Mouse (Mus musculus): ENCODE data around the gene Mettl13. TPM values are rescaled to one million over a fixed set of nuclear protein-coding genes. Genes with fewer than 3 reads are reported as not detected.
A peak's percentile ranks its signal among the peaks of the same experiment; 100 is the strongest.

Mettl13 gene
- total and polyA plus RNA-seq, 3 experiments = 4.1 to 5.4 (median 4.5) TPM

DNA sequence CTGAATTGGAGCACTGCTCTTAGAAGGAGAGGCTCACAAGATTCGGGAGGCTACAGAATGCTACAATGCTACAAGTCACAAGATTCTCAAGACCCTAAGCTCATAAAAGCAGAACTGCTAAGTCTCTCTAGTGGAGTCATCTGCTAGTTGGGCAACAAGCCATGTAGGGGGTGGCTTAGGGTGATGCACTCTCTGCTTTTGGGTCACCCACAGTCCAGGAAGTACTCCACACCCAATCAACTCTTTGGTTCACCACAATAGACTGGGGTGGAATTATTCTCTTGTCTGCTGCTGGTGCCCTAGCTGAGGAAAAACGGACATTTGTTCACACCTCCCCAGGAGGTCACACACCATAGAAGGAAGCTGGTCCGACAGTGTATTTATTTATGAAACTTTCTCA, 16.6 kb upstream of the Mettl13 start:
- no peak for TF ChIP-seq POLR2A (IDR thresholded peaks at IDR 0.05; ENCODE audit: insufficient read depth, low read depth, low read length)
- TF ChIP-seq EP300 (IDR thresholded peaks at IDR 0.05; ENCODE audit: insufficient read depth, low read depth, low read length) = no peak
- TF ChIP-seq CTCF (IDR thresholded peaks at IDR 0.05) = no peak
- intact Hi-C loops (cut with DNase I) = no loop called here

GRCm38 (mm10) chr1:162563236-162563635, 14.9 kb upstream of the Mettl13 start:
- no peaks in the 10 kb centered on the region; the same call in 1 of the 2 replicates for H3K4me1 ChIP-seq (ENCODE audit: control insufficient read depth, insufficient read depth, low read length)
- no peak for DNase-seq
- intact Hi-C loops (cut with DNase I) = no loop called here
- H3K4me3 ChIP-seq = no peak overlapping the region
- H3K9ac ChIP-seq (ENCODE audit: low read depth, low read length) = no peak overlapping the region
- no peaks in the 10 kb centered on the region for H3K36me3 ChIP-seq (ENCODE audit: control insufficient read depth, insufficient read depth, low read length)
- no peak overlapping the region for H3K27ac ChIP-seq
- H3K27me3 ChIP-seq (ENCODE audit: control insufficient read depth, insufficient read depth, low read length) = no peaks in the 10 kb centered on the region
- WGBS = 31% methylated on average over 1 of the region's 1 CpGs
- H3K79me2 ChIP-seq (replicated peaks; ENCODE audit: control insufficient read depth, insufficient read depth, low read length) = no peaks in the 10 kb centered on the region
- no peak for TF ChIP-seq EP300 (IDR thresholded peaks at IDR 0.05; ENCODE audit: insufficient read depth, low read depth, low read length)
- TF ChIP-seq POLR2A (IDR thresholded peaks at IDR 0.05; ENCODE audit: insufficient read depth, low read depth, low read length) = no peak
- TF ChIP-seq CTCF (IDR thresholded peaks at IDR 0.05) = no peak

More for the DNA sequence above, 16.6 kb upstream of the Mettl13 start:
- H3K79me2 ChIP-seq (replicated peaks; ENCODE audit: control insufficient read depth, insufficient read depth, low read length) = no peaks in the 10 kb centered on the region
- 60% methylated on average over 3 of the region's 3 CpGs for WGBS
- H3K36me3 ChIP-seq (ENCODE audit: control insufficient read depth, insufficient read depth, low read length) = no peaks in the 10 kb centered on the region
- H3K4me1 ChIP-seq (ENCODE audit: control insufficient read depth, insufficient read depth, low read length) = no peaks in the 10 kb centered on the region; the same call in none of the 2 replicates
- H3K9ac ChIP-seq (ENCODE audit: low read depth, low read length) = no peak overlapping the region
- DNase-seq = peak in 1 of 2 experiments; percentile 41
- no peak overlapping the region for H3K4me3 ChIP-seq
- H3K27ac ChIP-seq = no peak overlapping the region
- no peaks in the 10 kb centered on the region for H3K27me3 ChIP-seq (ENCODE audit: control insufficient read depth, insufficient read depth, low read length)

GRCm38 (mm10) chr1:162554193-162554592, 5.8 kb upstream of the Mettl13 start:
- no peak overlapping the region for H3K9ac ChIP-seq (ENCODE audit: low read depth, low read length)
- TF ChIP-seq CTCF (IDR thresholded peaks at IDR 0.05) (no peak), POLR2A (IDR thresholded peaks at IDR 0.05; ENCODE audit: insufficient read depth, low read depth, low read length) (no peak), EP300 (IDR thresholded peaks at IDR 0.05; ENCODE audit: insufficient read depth, low read depth, low read length) (no peak)
- no peak overlapping the region for H3K27ac ChIP-seq
- WGBS = 87% methylated on average over 3 of the region's 3 CpGs
- no peaks in the 10 kb centered on the region for H3K36me3 ChIP-seq (ENCODE audit: control insufficient read depth, insufficient read depth, low read length)
- no peak overlapping the region for H3K4me3 ChIP-seq
- H3K27me3 ChIP-seq (ENCODE audit: control insufficient read depth, insufficient read depth, low read length) = no peaks in the 10 kb centered on the region
- no peak for DNase-seq
- H3K79me2 ChIP-seq (replicated peaks; ENCODE audit: control insufficient read depth, insufficient read depth, low read length) = no peaks in the 10 kb centered on the region
- no peaks in the 10 kb centered on the region for H3K4me1 ChIP-seq (ENCODE audit: control insufficient read depth, insufficient read depth, low read length)
- intact Hi-C loops (cut with DNase I) = no loop called here

DNA sequence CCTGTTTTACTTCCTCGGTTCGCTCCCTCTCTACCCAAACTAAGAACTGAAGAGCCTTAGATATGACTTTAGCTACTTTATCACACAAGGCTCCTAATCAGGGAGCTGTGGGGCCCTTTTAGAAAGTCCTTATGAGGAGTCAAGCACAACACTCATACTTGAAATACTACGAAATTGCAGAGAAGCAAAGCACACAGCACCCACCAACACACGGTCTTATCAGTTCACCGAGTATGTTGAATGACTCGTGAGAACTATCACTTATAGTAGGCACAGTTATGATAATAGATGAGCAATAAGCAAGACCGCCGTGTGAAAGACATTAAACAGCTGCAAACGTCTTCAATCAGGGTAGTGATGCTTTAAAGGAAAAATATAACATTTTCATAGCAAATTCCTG, 4.6 kb upstream of the Mettl13 start:
- 60% methylated on average over 9 of the region's 9 CpGs for WGBS
- no peaks in the 10 kb centered on the region for H3K36me3 ChIP-seq (ENCODE audit: control insufficient read depth, insufficient read depth, low read length)
- no peaks in the 10 kb centered on the region for H3K27me3 ChIP-seq (ENCODE audit: control insufficient read depth, insufficient read depth, low read length)
- no peaks in the 10 kb centered on the region for H3K79me2 ChIP-seq (replicated peaks; ENCODE audit: control insufficient read depth, insufficient read depth, low read length)
- H3K4me3 ChIP-seq = no peak overlapping the region
- intact Hi-C loops (cut with DNase I) = no loop called here
- no peaks in the 10 kb centered on the region for H3K4me1 ChIP-seq (ENCODE audit: control insufficient read depth, insufficient read depth, low read length)
- no peak overlapping the region for H3K27ac ChIP-seq
- H3K9ac ChIP-seq (ENCODE audit: low read depth, low read length) = no peak overlapping the region
- no peak for DNase-seq
- TF ChIP-seq EP300 (IDR thresholded peaks at IDR 0.05; ENCODE audit: insufficient read depth, low read depth, low read length) (no peak), CTCF (IDR thresholded peaks at IDR 0.05) (no peak), POLR2A (IDR thresholded peaks at IDR 0.05; ENCODE audit: insufficient read depth, low read depth, low read length) (no peak)

GRCm38 (mm10) chr1:162549615-162550283, 1.4 kb upstream of the Mettl13 start:
- Histone ChIP-seq H3K79me2 (replicated peaks; ENCODE audit: control insufficient read depth, insufficient read depth, low read length) (no peaks in the 10 kb centered on the region), H3K27me3 (ENCODE audit: control insufficient read depth, insufficient read depth, low read length) (no peaks in the 10 kb centered on the region), H3K9ac (ENCODE audit: low read depth, low read length) (no peak overlapping the region), H3K4me3 (no peak overlapping the region), H3K27ac (no peak overlapping the region), H3K4me1 (ENCODE audit: control insufficient read depth, insufficient read depth, low read length) (no peaks in the 10 kb centered on the region), H3K36me3 (ENCODE audit: control insufficient read depth, insufficient read depth, low read length) (no peaks in the 10 kb centered on the region)
- TF ChIP-seq CTCF (IDR thresholded peaks at IDR 0.05) = peak; percentile 90
- TF ChIP-seq EP300 (IDR thresholded peaks at IDR 0.05; ENCODE audit: insufficient read depth, low read depth, low read length) = no peak
- WGBS = 73% methylated on average over 5 of the region's 5 CpGs
- no peak for DNase-seq
- intact Hi-C loops (cut with DNase I) = loop anchor here (1.0 to 10.0 kb wide), 6 partner anchors 20 to 1378 kb away; partner anchors contain the start of genes 4930558K02Rik, Prrc2c, Scyl3 and Suco

GRCm38 (mm10) chr1:162548917-162549613, 714 bp upstream of the Mettl13 start:
- Histone ChIP-seq H3K27ac (peak overlapping the region; percentile 80), H3K27me3 (ENCODE audit: control insufficient read depth, insufficient read depth, low read length) (no peaks in the 10 kb centered on the region), H3K4me1 (ENCODE audit: control insufficient read depth, insufficient read depth, low read length) (no peaks in the 10 kb centered on the region), H3K36me3 (ENCODE audit: control insufficient read depth, insufficient read depth, low read length) (no peaks in the 10 kb centered on the region), H3K9ac (ENCODE audit: low read depth, low read length) (peak overlapping the region; percentile 78; the same call in 1 of the 2 replicates), H3K4me3 (peak overlapping the region; percentile 67), H3K79me2 (replicated peaks; ENCODE audit: control insufficient read depth, insufficient read depth, low read length) (no peaks in the 10 kb centered on the region)
- 40% methylated on average over 10 of the region's 10 CpGs for WGBS
- intact Hi-C loops (cut with DNase I) = loop anchor here (1.0 to 10.0 kb wide), 5 partner anchors 20 to 1378 kb away; partner anchors contain the start of genes 4930558K02Rik, Prrc2c, Scyl3 and Suco
- TF ChIP-seq CTCF (IDR thresholded peaks at IDR 0.05) = no peak
- no peak for TF ChIP-seq POLR2A (IDR thresholded peaks at IDR 0.05; ENCODE audit: insufficient read depth, low read depth, low read length)
- no peak for TF ChIP-seq EP300 (IDR thresholded peaks at IDR 0.05; ENCODE audit: insufficient read depth, low read depth, low read length)
- no peak for DNase-seq
